ENCODE assay signal across 27 mouse cellular contexts in genomic region chr8:104160731-104161130, GRCm38 (mm10). TPM values are rescaled to one million over a fixed set of nuclear protein-coding genes. Genes with fewer than 3 reads are reported as not detected.
DNase-seq lines count a peak whose midpoint lies in the region; ATAC-seq lines count a peak whose summit lies in the region.
"Had no signal": no experiment of that assay in that cellular context is flagged by ENCODE, and none has a peak within 500 bp of the region (broad histone marks: within the 10 kb centered on the region; RNA-seq: fewer than 3 reads in every experiment).

No protein-coding gene starts in this region.

- H3K27me3 ChIP-seq in intestine, embryonic 14.5 days (replicated peaks; ENCODE audit: control insufficient read depth, insufficient read depth, low read length): no peaks in the 10 kb centered on the region
- H3K27me3 ChIP-seq in intestine, embryonic 16.5 days (replicated peaks; ENCODE audit: control insufficient read depth, insufficient read depth, low read length): no peaks in the 10 kb centered on the region
- H3K27me3 ChIP-seq in midbrain, embryonic 10.5 days (ENCODE audit: low read depth, poor library complexity, severe bottlenecking): no peaks in the 10 kb centered on the region
- H3K27me3 ChIP-seq in midbrain, embryonic 14.5 days (ENCODE audit: control insufficient read depth, insufficient read depth, low read length): no peaks in the 10 kb centered on the region
- 0 out of 2 replicates have a peak, but pooled peaks cover 5% of the 10 kb centered on the region for H3K27me3 ChIP-seq in embryonic facial prominence, embryonic 10.5 days (replicated peaks; ENCODE audit: low read depth, poor library complexity, severe bottlenecking)
- H3K27me3 ChIP-seq: embryonic facial prominence, embryonic 13.5 days; embryonic facial prominence, embryonic 15.5 days; forebrain, embryonic 12.5 days had no signal

- DNase-seq in embryo, embryonic 10.5 days (ENCODE audit: low spot score): peak; percentile 19
- DNase-seq in embryo, embryonic 9.5 days (ENCODE audit: extremely low spot score): no peak
- DNase-seq in intestine, embryonic 14.5 days (ENCODE audit: low spot score): peak; percentile 43
- peak; percentile 11 for DNase-seq in midbrain, embryonic 10.5 days (ENCODE audit: low spot score)
- no peak for DNase-seq in midbrain, embryonic 14.5 days
- peak; percentile 40 for DNase-seq in embryonic facial prominence, embryonic 10.5 days (ENCODE audit: low spot score)
- DNase-seq: adrenal gland, adult 8-10 months; adrenal gland, postnatal 14 days; B cell, adult 2 months; cerebellum, adult 11-12 months; cerebellum, adult 2 months; cerebellum, adult 9-10 months; cerebellum, postnatal 10 days; cerebellum, postnatal 25 days; embryo, embryonic 11 days had no signal

- no peak overlapping the region for H3K4me3 ChIP-seq in intestine, embryonic 14.5 days (ENCODE audit: low read depth, low read length)
- no peak overlapping the region for H3K4me3 ChIP-seq in intestine, embryonic 16.5 days (ENCODE audit: low read length)
- no peak overlapping the region for H3K4me3 ChIP-seq in midbrain, embryonic 10.5 days
- no peak overlapping the region for H3K4me3 ChIP-seq in midbrain, embryonic 14.5 days (replicated peaks; ENCODE audit: low read depth, low read length)
- H3K4me3 ChIP-seq in embryonic facial prominence, embryonic 10.5 days: no peak overlapping the region
- H3K4me3 ChIP-seq: embryonic facial prominence, embryonic 13.5 days; embryonic facial prominence, embryonic 15.5 days; erythroblast, embryonic 14.5 days; forebrain, embryonic 10.5 days; forebrain, embryonic 12.5 days had no signal

- no peak overlapping the region for H3K27ac ChIP-seq in intestine, embryonic 14.5 days (ENCODE audit: low read depth)
- no peak overlapping the region for H3K27ac ChIP-seq in intestine, embryonic 16.5 days (ENCODE audit: low read length)
- no peak overlapping the region for H3K27ac ChIP-seq in midbrain, embryonic 10.5 days (replicated peaks)
- no peak overlapping the region for H3K27ac ChIP-seq in midbrain, embryonic 14.5 days (replicated peaks; ENCODE audit: low read depth, low read length)
- no peak overlapping the region for H3K27ac ChIP-seq in embryonic facial prominence, embryonic 10.5 days (replicated peaks)
- H3K27ac ChIP-seq: embryonic facial prominence, embryonic 13.5 days; embryonic facial prominence, embryonic 15.5 days; forebrain, embryonic 10.5 days; forebrain, embryonic 12.5 days had no signal

- no peaks in the 10 kb centered on the region for H3K9me3 ChIP-seq in intestine, embryonic 14.5 days (ENCODE audit: control insufficient read depth, low read length)
- no peaks in the 10 kb centered on the region for H3K9me3 ChIP-seq in intestine, embryonic 16.5 days (ENCODE audit: control insufficient read depth, low read length)
- H3K9me3 ChIP-seq in midbrain, embryonic 10.5 days (replicated peaks): no peaks in the 10 kb centered on the region
- no peaks in the 10 kb centered on the region for H3K9me3 ChIP-seq in midbrain, embryonic 14.5 days (ENCODE audit: control insufficient read depth, low read length)
- H3K9me3 ChIP-seq in embryonic facial prominence, embryonic 10.5 days: no peaks in the 10 kb centered on the region
- H3K9me3 ChIP-seq: embryonic facial prominence, embryonic 13.5 days; embryonic facial prominence, embryonic 15.5 days; forebrain, embryonic 10.5 days; forebrain, embryonic 12.5 days had no signal

- H3K36me3 ChIP-seq in intestine, embryonic 14.5 days (ENCODE audit: control insufficient read depth, insufficient read depth, low read length): no peaks in the 10 kb centered on the region
- H3K36me3 ChIP-seq in intestine, embryonic 16.5 days (ENCODE audit: control insufficient read depth, insufficient read depth, low read length): no peaks in the 10 kb centered on the region
- no peaks in the 10 kb centered on the region for H3K36me3 ChIP-seq in midbrain, embryonic 10.5 days
- H3K36me3 ChIP-seq in midbrain, embryonic 14.5 days (ENCODE audit: control insufficient read depth, insufficient read depth, low read length): no peaks in the 10 kb centered on the region
- no peaks in the 10 kb centered on the region for H3K36me3 ChIP-seq in embryonic facial prominence, embryonic 10.5 days (replicated peaks)
- H3K36me3 ChIP-seq: embryonic facial prominence, embryonic 13.5 days; embryonic facial prominence, embryonic 15.5 days; forebrain, embryonic 10.5 days; forebrain, embryonic 12.5 days; G1E had no signal

- no peak overlapping the region for H3K4me2 ChIP-seq in intestine, embryonic 14.5 days (ENCODE audit: low read length)
- H3K4me2 ChIP-seq in intestine, embryonic 16.5 days (ENCODE audit: low read depth, low read length): no peak overlapping the region
- no peak overlapping the region for H3K4me2 ChIP-seq in midbrain, embryonic 14.5 days (ENCODE audit: low read length)
- H3K4me2 ChIP-seq: embryonic facial prominence, embryonic 13.5 days; embryonic facial prominence, embryonic 15.5 days; forebrain, embryonic 12.5 days had no signal

- H3K9ac ChIP-seq in intestine, embryonic 14.5 days (ENCODE audit: low read length): no peak overlapping the region
- H3K9ac ChIP-seq in intestine, embryonic 16.5 days (ENCODE audit: low read depth, low read length): no peak overlapping the region
- H3K9ac ChIP-seq in midbrain, embryonic 14.5 days (replicated peaks; ENCODE audit: low read length): no peak overlapping the region
- H3K9ac ChIP-seq: embryonic facial prominence, embryonic 13.5 days; embryonic facial prominence, embryonic 15.5 days; forebrain, embryonic 12.5 days had no signal

- ATAC-seq in intestine, embryonic 14.5 days (replicated peaks; ENCODE audit: low FRiP score, low TSS enrichment, low read depth): no peak
- no peak for ATAC-seq in intestine, embryonic 16.5 days
- ATAC-seq in midbrain, embryonic 14.5 days (ENCODE audit: low FRiP score, low TSS enrichment): no peak
- ATAC-seq: activated CD4-positive, CD25-positive, alpha-beta regulatory T cell, adult 4 months; CD4-positive, CD25-positive, alpha-beta regulatory T cell, adult 4 months; forebrain, embryonic 14.5 days; forebrain, embryonic 16.5 days; Patski had no signal

- WGBS in intestine, embryonic 14.5 days: 62% methylated on average over 5 of the region's 5 CpGs
- 68% methylated on average over 5 of the region's 5 CpGs for WGBS in intestine, embryonic 16.5 days
- 80% methylated on average over 5 of the region's 5 CpGs for WGBS in midbrain, embryonic 10.5 days
- 80% methylated on average over 5 of the region's 5 CpGs for WGBS in midbrain, embryonic 14.5 days
- 61% methylated on average over 5 of the region's 5 CpGs for WGBS in embryonic facial prominence, embryonic 10.5 days

- no peaks in the 10 kb centered on the region for H3K4me1 ChIP-seq in intestine, embryonic 14.5 days (replicated peaks; ENCODE audit: control insufficient read depth, insufficient read depth, low read length)
- no peaks in the 10 kb centered on the region for H3K4me1 ChIP-seq in intestine, embryonic 16.5 days (ENCODE audit: control insufficient read depth, insufficient read depth, low read length)
- no peaks in the 10 kb centered on the region for H3K4me1 ChIP-seq in midbrain, embryonic 10.5 days
- H3K4me1 ChIP-seq in midbrain, embryonic 14.5 days (ENCODE audit: control insufficient read depth, insufficient read depth, low read length): no peaks in the 10 kb centered on the region
- peaks cover 8% of the 10 kb centered on the region for H3K4me1 ChIP-seq in embryonic facial prominence, embryonic 10.5 days
- H3K4me1 ChIP-seq: embryonic facial prominence, embryonic 13.5 days; embryonic facial prominence, embryonic 15.5 days; forebrain, embryonic 12.5 days had no signal

RNA-seq across cellular contexts. Expression of gene Bean1, which starts 9.5 kb away (rescaled TPM):
- 2.3 and 2.4 TPM in 2 replicates for polyA plus RNA-seq in intestine, embryonic 14.5 days (2014; fragmentation: Nextera tagmentation; extraction: Ambion mirVana)
- polyA plus RNA-seq in intestine, embryonic 16.5 days (2015; fragmentation: Nextera tagmentation; extraction: Ambion mirVana): 0.82 and 1.1 TPM in 2 replicates
- polyA plus RNA-seq in midbrain, embryonic 10.5 days (2016; fragmentation: Nextera tagmentation; extraction: Ambion mirVana): 0.20 and 0.56 TPM in 2 replicates
- polyA plus RNA-seq in midbrain, embryonic 14.5 days (2014; fragmentation: Nextera tagmentation; extraction: Ambion mirVana): 6.3 and 8.3 TPM in 2 replicates
- polyA plus RNA-seq in embryonic facial prominence, embryonic 10.5 days (2016; fragmentation: Nextera tagmentation; extraction: Ambion mirVana): 0.20 TPM in 2 replicates
- polyA plus RNA-seq: activated CD4-positive, CD25-positive, alpha-beta regulatory T cell, adult 4 months; CD4-positive, CD25-positive, alpha-beta regulatory T cell, adult 4 months; erythroblast, embryonic 14.5 days; G1E; Patski had no signal

RNA-seq across cellular contexts. Expression of gene Cdh5, which starts 59.3 kb away (rescaled TPM):
- 26.6 and 28.3 TPM in 2 replicates for polyA plus RNA-seq in intestine, embryonic 14.5 days (2014; fragmentation: Nextera tagmentation; extraction: Ambion mirVana)
- polyA plus RNA-seq in intestine, embryonic 16.5 days (2015; fragmentation: Nextera tagmentation; extraction: Ambion mirVana): 17.8 and 19.7 TPM in 2 replicates
- polyA plus RNA-seq in midbrain, embryonic 10.5 days (2016; fragmentation: Nextera tagmentation; extraction: Ambion mirVana): 12.2 and 13.9 TPM in 2 replicates
- 5.3 and 12.7 TPM in 2 replicates for polyA plus RNA-seq in midbrain, embryonic 14.5 days (2014; fragmentation: Nextera tagmentation; extraction: Ambion mirVana)
- polyA plus RNA-seq in embryonic facial prominence, embryonic 10.5 days (2016; fragmentation: Nextera tagmentation; extraction: Ambion mirVana): 15.4 and 15.6 TPM in 2 replicates
- polyA plus RNA-seq: CD4-positive, CD25-positive, alpha-beta regulatory T cell, adult 4 months; G1E; Patski had no signal

Comparison
In these comparisons a context has a peak if more than half of its experiments do, and no peak if none do; other contexts are left out.
1. DNase-seq: peak in embryo, embryonic 10.5 days (single experiment), intestine, embryonic 14.5 days (single experiment), midbrain, embryonic 10.5 days (single experiment) and embryonic facial prominence, embryonic 10.5 days (single experiment); none in embryo, embryonic 9.5 days (single experiment) and midbrain, embryonic 14.5 days (single experiment).